Mouse (Mus musculus): ENCODE data around the gene Apol10b. TPM values are rescaled to one million over a fixed set of nuclear protein-coding genes. Genes with fewer than 3 reads are reported as not detected.
"Not testable (repeated sequence)": the region's sequence is repeated elsewhere in the genome, so short reads cannot be mapped to it uniquely, and the experiment has no call there.

The Apol10b gene
- polyA plus RNA-seq, 1 experiment from 2014 or later = 0.12 TPM

DNA sequence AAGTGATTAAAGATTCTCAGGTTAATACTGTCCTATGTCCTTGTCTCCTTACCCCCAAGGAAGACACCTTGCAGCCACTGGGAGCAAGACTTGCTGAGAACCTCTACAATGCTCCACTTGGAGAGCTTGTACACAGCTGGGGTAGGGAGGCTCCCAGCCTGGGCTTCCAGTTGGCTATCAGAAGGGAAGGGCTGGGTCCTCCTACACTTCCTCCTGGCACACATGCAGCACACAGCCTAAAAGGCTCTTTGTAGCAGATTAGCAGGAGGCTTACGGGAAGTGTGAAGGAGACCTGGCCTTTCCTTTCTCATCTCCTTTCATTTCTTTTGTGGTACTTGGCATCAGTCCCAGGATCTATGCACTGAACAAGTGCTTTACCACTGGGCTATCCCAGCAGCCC is 14.2 kb downstream of the Apol10b start:
- Histone ChIP-seq H3K4me1 (no peaks in the 10 kb centered on the region), H3K4me3 (no peak overlapping the region), H3K36me3 (no peaks in the 10 kb centered on the region), H3K9me3 (peaks cover 9% of the 10 kb centered on the region), H3K27ac (no peak overlapping the region), H3K4me2 (replicated peaks) (no peak overlapping the region), H3K9ac (no peak overlapping the region), H3K27me3 (no peaks in the 10 kb centered on the region)
- WGBS = 58% methylated on average over 1 of the region's 1 CpGs
- ATAC-seq (ENCODE audit: insufficient number of reproducible peaks, insufficient read depth, low FRiP score, low TSS enrichment) = no peak

DNA sequence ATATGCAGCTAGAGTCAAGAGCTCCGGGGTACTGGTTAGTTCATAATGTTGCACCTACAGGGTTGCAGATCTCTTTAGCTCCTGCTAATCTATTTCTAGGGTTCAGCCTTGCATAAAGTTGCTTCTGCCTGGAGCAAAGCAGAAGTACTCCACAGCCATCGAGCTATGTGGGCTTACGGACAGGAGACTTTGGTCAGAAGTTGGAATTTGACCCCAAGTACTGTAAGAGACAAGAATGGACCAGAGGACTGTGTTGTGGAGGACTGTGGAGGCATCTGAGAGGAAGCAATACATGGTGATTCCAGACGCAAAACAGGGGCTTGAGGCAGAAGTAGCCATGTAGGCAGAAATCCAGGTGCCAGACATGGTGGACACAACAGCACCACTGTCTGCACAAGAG is 16.6 kb downstream of the Apol10b start:
- H3K36me3 ChIP-seq = no peaks in the 10 kb centered on the region
- no peak overlapping the region for H3K4me2 ChIP-seq (replicated peaks)
- no peak overlapping the region for H3K27ac ChIP-seq
- H3K4me3 ChIP-seq = no peak overlapping the region
- H3K9ac ChIP-seq = no peak overlapping the region
- peaks cover 9% of the 10 kb centered on the region for H3K9me3 ChIP-seq
- 84% methylated on average over 4 of the region's 4 CpGs for WGBS
- H3K4me1 ChIP-seq = no peaks in the 10 kb centered on the region
- no peaks in the 10 kb centered on the region for H3K27me3 ChIP-seq
- ATAC-seq (ENCODE audit: insufficient number of reproducible peaks, insufficient read depth, low FRiP score, low TSS enrichment) = no peak

DNA sequence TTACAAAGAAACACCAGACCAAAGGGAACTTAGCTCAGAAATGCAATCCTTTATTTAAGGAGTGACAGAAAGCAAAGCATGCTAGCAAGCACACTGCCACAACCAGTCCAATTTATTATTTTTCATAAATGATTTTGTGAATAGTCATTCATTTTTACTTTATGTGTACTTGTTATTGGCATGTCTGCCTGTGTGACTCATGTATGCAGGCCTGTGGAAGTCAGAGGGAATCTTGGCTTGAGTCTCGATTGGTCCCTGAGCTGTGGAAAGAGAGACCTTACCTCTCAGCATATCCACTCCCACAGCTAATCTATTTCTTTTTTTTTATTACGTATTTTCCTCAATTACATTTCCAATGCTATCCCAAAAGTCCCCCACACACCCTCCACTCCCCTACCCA is 17.1 kb downstream of the Apol10b start:
- H3K9ac ChIP-seq = no peak overlapping the region
- H3K27me3 ChIP-seq = no peaks in the 10 kb centered on the region
- no peaks in the 10 kb centered on the region for H3K36me3 ChIP-seq
- no peak overlapping the region for H3K27ac ChIP-seq
- H3K9me3 ChIP-seq = peaks cover 7% of the 10 kb centered on the region
- 93% methylated on average over 2 of the region's 2 CpGs for WGBS
- no peaks in the 10 kb centered on the region for H3K4me1 ChIP-seq
- H3K4me2 ChIP-seq (replicated peaks) = no peak overlapping the region
- no peak for ATAC-seq (ENCODE audit: insufficient number of reproducible peaks, insufficient read depth, low FRiP score, low TSS enrichment)
- H3K4me3 ChIP-seq = no peak overlapping the region

DNA sequence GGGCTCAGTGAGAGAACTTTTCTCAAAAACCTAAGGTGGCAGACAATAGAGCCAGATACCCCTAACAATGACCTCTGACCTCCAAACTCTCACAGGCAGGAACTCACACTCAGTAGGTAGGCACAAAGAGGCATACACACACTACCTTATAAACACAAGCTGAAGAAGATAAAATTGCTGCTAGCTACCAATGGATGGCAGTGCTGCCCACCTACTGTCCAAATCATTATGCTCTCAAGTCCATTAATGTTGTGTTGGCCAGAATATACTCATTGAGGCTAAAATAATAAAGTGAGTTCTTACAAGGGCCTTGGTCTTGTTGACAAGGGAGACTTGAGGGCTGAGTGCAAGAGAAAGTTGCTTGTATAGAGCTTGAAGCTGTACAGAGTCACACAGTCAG is 32.7 kb downstream of the Apol10b start:
- ATAC-seq (ENCODE audit: insufficient number of reproducible peaks, insufficient read depth, low FRiP score, low TSS enrichment) = no peak
- H3K36me3 ChIP-seq = no peaks in the 10 kb centered on the region
- no peak overlapping the region for H3K4me2 ChIP-seq (replicated peaks)
- no peaks in the 10 kb centered on the region for H3K4me1 ChIP-seq
- H3K4me3 ChIP-seq = no peak overlapping the region
- H3K9ac ChIP-seq = no peak overlapping the region
- no peaks in the 10 kb centered on the region for H3K9me3 ChIP-seq
- H3K27ac ChIP-seq = no peak overlapping the region
- no peaks in the 10 kb centered on the region for H3K27me3 ChIP-seq

DNA sequence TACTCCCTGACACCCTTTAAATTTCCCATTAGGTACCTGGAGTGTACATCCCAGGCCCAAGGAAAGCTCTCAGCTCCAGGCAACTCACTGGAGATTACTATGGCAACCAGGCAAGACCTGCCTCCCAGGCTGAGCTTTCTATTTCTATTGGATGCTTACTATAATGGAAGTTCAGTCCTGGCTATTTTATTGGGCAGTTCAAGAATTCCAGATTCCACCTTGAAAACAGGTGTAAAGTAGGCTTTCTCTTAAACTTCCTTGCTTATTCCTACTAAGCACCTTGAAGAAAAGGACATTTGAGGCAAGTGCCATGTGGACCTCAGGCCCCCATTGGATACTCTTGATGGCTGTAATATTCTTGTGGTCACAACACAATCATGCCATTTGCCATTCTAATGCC is 34.1 kb downstream of the Apol10b start, which contains the start of gene 1700025B11Rik:
Gene 1700025B11Rik (minus strand): TSS at position 101 of the 400 bp plus-strand sequence.
- Histone ChIP-seq H3K9ac (no peak within 1 kb of the TSS), H3K36me3 (no peaks in the 10 kb centered on the region), H3K4me3 (no peak within 1 kb of the TSS), H3K4me1 (no peaks in the 10 kb centered on the region), H3K27me3 (no peaks in the 10 kb centered on the region), H3K27ac (no peak within 1 kb of the TSS), H3K4me2 (replicated peaks) (no peak within 1 kb of the TSS), H3K9me3 (no peaks in the 10 kb centered on the region)
- ATAC-seq (ENCODE audit: insufficient number of reproducible peaks, insufficient read depth, low FRiP score, low TSS enrichment) = no peak

GRCm38 (mm10) chr15:77539221-77539620 is 56.7 kb downstream of the Apol10b start:
- H3K4me1 ChIP-seq; H3K9me3 ChIP-seq; H3K4me2 ChIP-seq (replicated peaks); H3K36me3 ChIP-seq; H3K27me3 ChIP-seq; H3K27ac ChIP-seq; ATAC-seq (ENCODE audit: insufficient number of reproducible peaks, insufficient read depth, low FRiP score, low TSS enrichment); H3K4me3 ChIP-seq; H3K9ac ChIP-seq: not testable (repeated sequence)
- WGBS = 44% methylated on average over 1 of the region's 1 CpGs

Other genes with a start within 250 kb of the Apol10b start
- gene Apol7a, start 197.0 kb downstream of the Apol10b start, polyA plus RNA-seq (2016; fragmentation: Nextera tagmentation; extraction: Ambion mirVana) = not detected in 2 replicates
- not detected in 2 replicates for gene Apol9a, start 185.0 kb downstream of the Apol10b start, polyA plus RNA-seq (2016; fragmentation: Nextera tagmentation; extraction: Ambion mirVana)
- not detected in 2 replicates for gene Apol7b, start 148.6 kb downstream of the Apol10b start, polyA plus RNA-seq (2016; fragmentation: Nextera tagmentation; extraction: Ambion mirVana)
- gene Apol10a, start 119.1 kb downstream of the Apol10b start, polyA plus RNA-seq (2016; fragmentation: Nextera tagmentation; extraction: Ambion mirVana) = not detected in 2 replicates
- gene Apol11a, start 87.9 kb downstream of the Apol10b start, polyA plus RNA-seq (2016; fragmentation: Nextera tagmentation; extraction: Ambion mirVana) = not detected in 2 replicates
- not detected in 2 replicates for gene Apol7c, start 62.8 kb downstream of the Apol10b start, polyA plus RNA-seq (2016; fragmentation: Nextera tagmentation; extraction: Ambion mirVana)
- gene 1700025B11Rik, start 34.2 kb downstream of the Apol10b start, polyA plus RNA-seq (2016; fragmentation: Nextera tagmentation; extraction: Ambion mirVana) = not detected in 2 replicates
- not detected in 2 replicates for gene Gm36245, start 3.1 kb upstream of the Apol10b start, polyA plus RNA-seq (2016; fragmentation: Nextera tagmentation; extraction: Ambion mirVana)
- not detected in 2 replicates for gene Apol11b, start 47.2 kb upstream of the Apol10b start, polyA plus RNA-seq (2016; fragmentation: Nextera tagmentation; extraction: Ambion mirVana)
- not detected in 2 replicates for gene Apol7e, start 102.7 kb upstream of the Apol10b start, polyA plus RNA-seq (2016; fragmentation: Nextera tagmentation; extraction: Ambion mirVana)
- gene Apol9b, start 132.9 kb upstream of the Apol10b start, polyA plus RNA-seq (2016; fragmentation: Nextera tagmentation; extraction: Ambion mirVana) = not detected in 2 replicates
- 0.24 and 0.83 TPM in 2 replicates for gene Apol8, start 160.9 kb upstream of the Apol10b start, polyA plus RNA-seq (2016; fragmentation: Nextera tagmentation; extraction: Ambion mirVana)
- gene Myh9, start 246.1 kb upstream of the Apol10b start, polyA plus RNA-seq (2016; fragmentation: Nextera tagmentation; extraction: Ambion mirVana) = 37.3 and 37.9 TPM in 2 replicates